Mouse (Mus musculus): Measurements from ENCODE around the gene Fut1.

Gene Fut1

DNA sequence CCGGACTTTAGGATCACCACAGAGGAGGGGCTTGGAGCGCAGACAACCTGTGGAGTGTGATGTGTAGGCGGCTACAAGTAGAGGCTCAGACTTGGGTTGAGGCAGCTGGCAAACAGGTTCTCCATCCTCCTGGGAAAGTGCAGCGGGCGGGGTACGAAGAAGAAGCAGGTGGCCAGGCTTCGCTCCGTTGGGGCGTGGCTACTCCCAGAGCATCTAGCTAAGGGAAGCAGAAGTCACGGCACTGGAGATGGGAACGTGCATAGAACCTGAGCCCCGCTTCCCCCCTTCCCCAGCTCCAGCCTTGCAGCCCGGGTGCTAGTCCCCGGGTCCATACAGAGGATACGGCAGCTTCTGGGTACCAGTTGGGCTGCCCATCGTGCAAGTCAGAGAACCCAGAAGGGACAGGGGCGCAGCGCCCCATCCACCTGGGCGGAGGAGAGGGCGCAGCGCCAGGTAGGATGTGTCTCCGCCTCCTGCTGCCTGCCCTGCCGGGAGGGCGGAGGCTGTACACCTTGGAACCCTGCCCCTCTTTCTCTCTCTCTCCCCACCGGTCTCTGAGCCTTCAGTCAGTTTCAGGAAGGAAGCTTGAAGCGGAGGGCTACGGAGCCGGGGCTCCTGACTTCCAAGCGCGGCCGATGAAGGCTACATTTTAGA, at the start of gene Fut1:
Gene Fut1, plus strand, starts transcription at position 248 of the 654 bp plus-strand sequence.
- no peak for DNase-seq

GRCm38 (mm10) chr7:45567780-45568516, 49.1 kb upstream of the Fut1 start:
- DNase-seq: peak; percentile 82

- no peak for DNase-seq
Measured at GRCm38 (mm10) chr7:45568601-45569473, 48.3 kb upstream of the Fut1 start.

DNA sequence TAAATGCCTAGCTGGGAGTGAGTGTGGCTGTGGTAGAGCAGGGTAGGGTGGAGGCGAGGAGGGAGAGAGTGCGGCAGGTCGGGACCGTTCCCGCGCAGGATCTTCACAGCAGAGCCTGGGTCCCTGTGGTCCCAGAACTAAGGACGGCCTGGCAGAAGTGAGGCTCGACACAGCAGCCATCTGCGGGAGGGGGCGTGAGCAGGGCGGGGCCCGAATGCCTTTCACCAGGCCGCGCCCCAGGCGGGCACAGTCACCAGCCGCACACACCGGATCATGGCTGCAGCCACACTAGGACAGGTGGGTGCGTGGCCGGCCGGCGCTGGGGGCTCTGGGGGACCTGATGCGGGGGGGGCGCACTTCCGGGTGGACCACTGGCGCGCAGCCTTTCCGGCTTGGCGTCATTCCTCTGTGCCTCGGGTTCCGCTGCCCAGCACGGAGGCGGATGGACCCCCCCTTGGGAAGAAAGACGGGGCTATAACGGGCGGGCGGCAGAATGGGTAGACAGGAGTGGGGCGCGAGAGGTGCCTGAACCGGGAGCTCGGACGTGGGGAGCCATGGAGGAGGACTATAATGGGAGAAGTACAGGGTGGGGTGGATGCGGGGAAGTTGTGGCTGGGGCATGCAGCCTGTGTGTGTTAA, 46.9 kb upstream of the Fut1 start, which contains the start of gene Bcat2:
Gene Bcat2, plus strand, starts transcription at position 51 of the 639 bp plus-strand sequence.
- peak; percentile 84 for DNase-seq

DNA sequence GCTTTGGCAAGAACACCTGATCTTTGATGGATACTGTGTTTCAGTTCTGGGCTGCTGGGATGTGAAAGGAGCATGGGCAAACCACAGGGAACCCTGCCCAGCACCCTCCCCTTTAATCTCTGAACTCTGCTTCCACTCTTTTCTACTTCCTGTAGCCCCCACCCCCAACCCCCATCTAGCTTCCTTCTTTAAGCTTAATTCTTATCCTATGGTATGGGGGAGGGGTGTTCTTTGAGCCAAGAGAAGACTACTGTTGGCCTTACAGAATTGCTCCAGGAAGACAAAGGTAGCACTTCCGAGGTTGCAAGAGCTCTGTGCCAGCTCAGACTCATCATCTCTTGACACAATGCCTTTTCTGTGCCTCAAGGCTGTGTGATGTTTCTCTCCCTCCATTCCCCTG, 45.1 kb upstream of the Fut1 start:
- no peak for DNase-seq

DNA sequence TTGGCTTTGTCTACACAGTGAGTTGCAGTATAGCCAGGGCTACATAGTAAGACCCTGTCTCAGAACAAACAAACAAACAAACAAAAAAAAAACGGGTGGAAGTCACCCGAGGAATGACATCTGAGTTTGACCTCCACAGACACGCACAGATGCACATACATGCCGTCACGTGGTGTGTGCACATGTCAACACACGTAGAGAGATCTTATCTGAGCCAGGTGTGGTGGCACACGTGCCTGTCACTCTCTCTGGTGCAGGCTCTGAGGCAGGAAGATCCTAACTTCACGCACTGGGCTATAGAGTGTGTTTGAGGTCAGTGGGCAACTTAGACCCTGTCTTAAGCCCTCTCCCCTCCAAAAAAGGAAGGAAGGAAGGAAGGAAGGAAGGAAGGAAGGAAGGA, 43.1 kb upstream of the Fut1 start:
- DNase-seq: no peak

GRCm38 (mm10) chr7:45574472-45575379, 42.4 kb upstream of the Fut1 start:
- no peak for DNase-seq

DNA sequence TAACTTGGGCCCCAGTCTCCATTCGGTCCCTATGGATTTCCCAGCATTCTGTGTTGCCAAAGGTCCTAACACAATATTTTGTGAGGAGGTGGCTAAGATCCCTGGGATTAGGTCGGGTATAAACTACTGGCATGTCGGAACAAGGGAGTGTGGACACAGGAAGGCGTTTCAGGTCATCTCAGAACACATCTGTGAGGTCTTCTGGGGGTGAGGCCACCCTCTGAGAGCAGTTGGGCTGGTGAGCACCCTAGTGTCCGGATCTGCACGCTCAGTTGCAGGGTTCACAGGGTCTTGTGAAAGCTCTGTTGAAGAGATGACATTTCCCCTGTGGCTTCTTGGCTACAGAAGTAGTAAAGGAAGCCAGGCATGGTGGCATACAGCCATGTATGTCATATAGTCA, 31.2 kb upstream of the Fut1 start:
- no peak for DNase-seq

DNA sequence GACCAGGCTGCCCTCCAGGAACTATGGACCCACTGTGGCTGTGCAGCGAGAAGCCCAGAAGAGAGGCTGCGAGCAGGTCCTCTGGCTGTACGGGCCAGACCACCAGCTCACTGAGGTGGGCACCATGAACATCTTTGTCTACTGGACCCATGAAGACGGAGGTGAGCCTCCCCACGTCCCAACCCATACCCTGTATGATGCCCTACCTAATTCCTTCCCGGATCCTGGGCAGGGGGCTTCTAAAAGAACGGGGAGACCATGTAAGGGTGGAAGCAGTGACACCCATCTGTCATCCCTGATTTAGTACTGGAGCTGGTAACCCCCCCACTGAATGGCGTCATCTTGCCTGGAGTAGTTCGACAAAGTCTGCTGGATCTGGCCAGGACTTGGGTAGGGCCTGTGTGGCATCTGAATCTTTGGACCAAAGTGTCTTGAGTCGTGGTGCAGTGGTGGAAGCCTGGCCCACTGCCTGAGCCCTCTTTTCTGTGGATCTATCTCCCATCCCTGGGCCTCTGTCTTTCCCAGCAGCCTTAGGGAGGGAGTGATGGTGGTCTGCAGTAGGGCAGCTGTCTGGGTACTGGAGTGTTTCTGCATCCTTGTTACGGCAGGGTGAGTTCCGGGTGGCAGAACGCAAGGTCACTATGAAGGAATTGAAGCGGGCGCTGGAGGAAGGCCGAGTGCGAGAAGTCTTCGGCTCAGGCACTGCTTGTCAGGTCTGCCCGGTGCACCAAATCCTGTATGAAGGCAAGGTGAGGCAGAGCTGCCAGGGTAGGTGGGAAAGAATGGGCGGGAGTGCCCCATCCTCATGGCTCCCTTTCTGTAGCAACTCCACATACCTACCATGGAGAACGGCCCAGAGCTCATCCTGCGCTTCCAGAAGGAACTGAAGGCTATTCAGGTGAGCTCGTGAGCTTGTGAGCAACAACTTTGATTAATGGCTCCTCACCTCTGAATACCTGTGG, 29.2 kb upstream of the Fut1 start:
- no peak for DNase-seq

DNA sequence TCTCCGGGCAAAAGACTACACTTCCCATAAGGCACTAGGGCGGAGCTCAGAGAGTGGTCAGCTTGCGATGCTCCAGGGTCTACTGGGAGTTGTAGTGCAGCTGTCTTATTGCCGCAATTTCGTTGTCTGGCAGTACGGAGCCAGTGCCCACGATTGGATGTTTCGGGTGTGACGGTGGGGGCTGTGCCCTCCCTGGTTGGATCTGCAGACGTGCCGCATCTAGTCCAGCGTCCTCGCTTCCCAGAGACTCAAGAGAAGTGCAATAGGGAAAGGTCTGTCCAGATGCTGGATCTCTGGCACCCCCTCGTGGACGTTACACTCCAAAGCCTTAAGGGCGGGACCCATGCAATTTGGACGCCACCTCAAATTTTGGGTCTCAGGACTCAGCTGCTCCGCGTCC, 27.9 kb upstream of the Fut1 start:
- peak; percentile 92 for DNase-seq

- DNase-seq: no peak
Measured at GRCm38 (mm10) chr7:45589898-45590297, 27.2 kb upstream of the Fut1 start.

GRCm38 (mm10) chr7:45590874-45591273, 26.2 kb upstream of the Fut1 start:
- DNase-seq: no peak

GRCm38 (mm10) chr7:45591880-45592279, 25.2 kb upstream of the Fut1 start:
- no peak for DNase-seq

DNA sequence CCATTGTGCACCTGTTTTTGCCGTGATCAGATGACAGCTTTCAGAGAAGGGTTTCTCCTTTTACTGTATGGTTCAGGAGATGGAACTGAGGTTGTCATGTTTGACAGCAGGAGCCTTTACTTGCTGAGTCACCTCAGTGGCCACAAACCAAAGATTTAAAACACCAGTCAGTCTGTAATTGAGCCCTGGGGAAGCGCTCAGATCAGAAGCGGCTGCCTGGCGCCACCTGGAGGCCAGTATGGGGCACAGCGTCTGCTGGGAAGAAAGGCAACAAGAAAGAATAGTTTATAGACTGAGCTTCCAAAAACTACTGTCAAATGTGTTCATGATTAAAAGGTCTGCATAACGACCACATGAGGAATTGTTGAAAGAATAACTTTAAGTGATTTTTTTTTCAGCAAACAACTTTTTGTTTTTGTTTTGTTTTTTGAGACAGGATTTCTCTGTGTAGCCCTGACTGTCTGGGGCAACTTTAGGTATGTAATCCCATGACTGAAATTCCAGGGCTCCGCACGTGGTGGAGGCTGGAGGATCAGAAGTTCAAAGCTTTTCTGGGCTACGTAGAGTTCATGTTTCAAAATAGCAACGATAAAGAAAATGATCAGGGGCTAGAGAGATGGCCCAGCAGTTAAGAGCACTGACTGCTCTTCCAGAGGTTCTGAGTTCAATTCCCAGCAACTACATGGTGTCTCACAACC, 23.8 kb upstream of the Fut1 start:
- peak; percentile 76 for DNase-seq

GRCm38 (mm10) chr7:45595176-45595575, 21.9 kb upstream of the Fut1 start:
- no peak for DNase-seq

GRCm38 (mm10) chr7:45596107-45596506, 21.0 kb upstream of the Fut1 start:
- DNase-seq: no peak

DNA sequence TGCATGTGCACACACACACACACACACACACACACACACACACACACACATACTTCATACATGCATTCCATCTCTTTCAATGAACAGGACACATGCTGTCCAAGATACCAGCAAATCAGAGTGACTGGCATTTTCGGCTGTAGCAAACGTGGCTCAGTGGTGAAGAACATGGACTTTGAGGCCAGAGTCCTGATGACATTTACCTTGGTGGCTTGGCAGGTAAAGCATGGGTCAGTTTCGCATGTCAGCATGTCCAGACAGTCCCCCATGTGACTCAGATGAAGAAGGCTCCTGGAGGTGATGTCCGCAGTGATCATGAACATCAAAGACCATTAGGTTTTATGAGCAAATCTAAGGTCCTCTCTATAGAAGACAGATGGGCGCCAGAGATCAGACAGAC, 20.1 kb upstream of the Fut1 start:
- no peak for DNase-seq

DNA sequence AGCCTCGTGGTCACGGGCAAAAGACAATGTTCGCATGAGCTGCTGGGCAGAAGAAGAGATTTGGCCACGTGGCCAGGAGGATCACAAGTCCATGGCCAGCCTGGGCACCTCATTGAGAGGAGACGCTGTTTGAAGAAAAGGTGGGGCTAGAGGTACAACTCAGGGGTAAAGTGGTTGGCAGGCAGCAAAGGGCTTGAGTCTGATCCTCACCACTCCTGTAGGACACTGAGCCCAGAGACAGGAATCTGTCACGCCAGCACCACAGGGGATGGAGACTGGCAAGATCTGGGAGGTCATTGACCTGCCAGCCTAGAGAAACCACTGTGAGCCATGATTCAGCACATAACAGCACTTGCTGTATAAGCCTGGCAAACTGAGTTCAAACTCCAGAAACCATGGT, 19.6 kb upstream of the Fut1 start:
- DNase-seq: no peak

DNA sequence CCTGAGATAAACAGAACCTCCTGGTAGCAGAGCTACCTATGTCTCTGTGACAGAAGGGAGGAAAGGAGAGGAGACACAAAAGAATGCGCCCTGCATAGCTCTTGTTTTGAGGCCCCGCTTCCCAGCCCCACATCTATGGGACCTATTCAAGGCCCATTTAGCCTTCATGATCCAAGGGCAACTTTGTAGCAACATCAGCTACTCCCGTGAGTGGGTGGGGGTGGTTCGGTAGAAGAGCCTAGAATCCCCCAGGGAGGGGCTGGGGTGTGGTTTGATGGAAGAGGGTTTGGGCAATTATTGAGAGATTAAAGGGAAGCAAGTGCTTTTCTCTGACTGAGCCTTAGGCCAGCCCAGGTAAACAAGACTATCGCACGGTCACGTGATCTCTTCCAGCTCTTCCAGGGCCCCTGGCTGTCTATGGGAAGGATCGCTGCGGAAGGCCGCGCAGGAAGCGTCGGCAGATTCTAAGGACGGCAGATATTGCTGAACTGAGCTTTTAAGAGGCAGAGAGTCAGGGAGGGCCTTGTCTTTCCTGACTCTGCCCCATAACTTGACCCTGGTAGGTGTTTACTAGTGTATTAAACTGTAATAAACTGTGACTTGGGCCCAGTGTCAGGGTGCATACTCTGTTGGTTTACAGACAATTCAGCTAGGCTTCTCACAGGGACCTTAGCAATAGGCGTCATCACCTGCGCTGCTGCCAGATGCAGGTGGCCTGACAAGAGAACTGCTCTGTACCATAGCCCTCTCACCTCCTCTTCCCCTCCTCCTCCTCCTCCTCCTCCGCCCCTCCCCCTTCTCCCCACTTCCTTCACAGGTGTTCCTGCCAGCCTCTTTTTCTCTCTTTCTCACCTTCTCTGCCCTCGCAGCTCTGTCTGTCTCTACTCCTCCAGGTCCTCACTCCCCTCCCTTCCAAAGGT, 17.9 kb upstream of the Fut1 start:
- no peak for DNase-seq

All from right cerebral cortex, postnatal 4 days (tissue).